Mouse (Mus musculus) cortical plate, adult 2 months (tissue): ENCODE measurements around the gene Ampd3.

Source experiments
- CTCF ChIP-seq: fragments of 200-500 bp; IDR thresholded peaks from 2 replicates; pipeline ENCODE4 v1.5.1; 2011; ENCODE audit warnings: mild to moderate bottlenecking, control low read depth, low read length; ENCODE audit not compliant: insufficient read depth; ENCODE audit errors: extremely low read depth
- POLR2A ChIP-seq: fragments of 200-500 bp; IDR thresholded peaks from 2 replicates; pipeline ENCODE4 v1.6.1; 2011; ENCODE audit warnings: mild to moderate bottlenecking, low read length, control low read depth; ENCODE audit not compliant: insufficient read depth; ENCODE audit errors: extremely low read depth

GRCm38 (mm10) chr7:110834522-110834921, 66.5 kb downstream of the Ampd3 start:
- no peak for TF ChIP-seq POLR2A
- no peak for TF ChIP-seq CTCF
